Mouse (Mus musculus) megakaryocyte, adult 5-6 weeks (primary cell): ENCODE data around the gene Gpc6. TPM values are rescaled to one million over a fixed set of nuclear protein-coding genes. Genes with fewer than 3 reads are reported as not detected.

Experiments used
- ATAC-seq: 2 replicates; pipeline ENCODE4 v1.8.0; 2016; ENCODE audit warnings: mild to moderate bottlenecking, inconsistent platforms; ENCODE audit not compliant: poor library complexity, severe bottlenecking
- total RNA-seq, 2 experiments: library from RNA; stranded (forward) in 1 of 2; stranded (reverse) in 1 of 2; fragments of 153-499, 151-499 nt in 1 of 2; fragments of 221-1000, 200-1000 nt in 1 of 2; gene quantifications; 2 replicates each; pipeline versions ENCODE4 v1.2.3 to v1.2.4; 2015 to 2017

The Gpc6 gene
- total RNA-seq, 2 experiments from 2014 or later: 0.07 TPM; not detected in 1

DNA sequence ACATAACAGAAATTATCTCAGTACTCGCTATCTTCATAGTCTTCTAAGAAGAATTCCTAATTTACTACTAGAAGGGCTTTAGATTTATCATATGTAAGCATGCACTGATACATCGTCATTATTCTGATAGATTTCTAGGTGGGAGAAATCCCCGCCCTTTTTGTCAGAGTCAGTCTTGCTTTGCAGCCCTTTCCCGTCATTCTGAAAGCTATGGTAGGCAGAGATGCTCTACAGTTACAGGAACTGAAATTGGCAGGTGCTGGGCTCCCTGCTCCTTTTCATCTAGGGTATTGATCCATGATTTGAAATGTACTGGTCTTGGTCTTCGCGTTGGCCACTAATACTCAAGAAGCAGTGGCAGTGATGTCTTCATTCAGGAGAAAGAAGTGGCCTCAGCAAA is 22.3 kb downstream of the Gpc6 start:
- ATAC-seq: no peak

DNA sequence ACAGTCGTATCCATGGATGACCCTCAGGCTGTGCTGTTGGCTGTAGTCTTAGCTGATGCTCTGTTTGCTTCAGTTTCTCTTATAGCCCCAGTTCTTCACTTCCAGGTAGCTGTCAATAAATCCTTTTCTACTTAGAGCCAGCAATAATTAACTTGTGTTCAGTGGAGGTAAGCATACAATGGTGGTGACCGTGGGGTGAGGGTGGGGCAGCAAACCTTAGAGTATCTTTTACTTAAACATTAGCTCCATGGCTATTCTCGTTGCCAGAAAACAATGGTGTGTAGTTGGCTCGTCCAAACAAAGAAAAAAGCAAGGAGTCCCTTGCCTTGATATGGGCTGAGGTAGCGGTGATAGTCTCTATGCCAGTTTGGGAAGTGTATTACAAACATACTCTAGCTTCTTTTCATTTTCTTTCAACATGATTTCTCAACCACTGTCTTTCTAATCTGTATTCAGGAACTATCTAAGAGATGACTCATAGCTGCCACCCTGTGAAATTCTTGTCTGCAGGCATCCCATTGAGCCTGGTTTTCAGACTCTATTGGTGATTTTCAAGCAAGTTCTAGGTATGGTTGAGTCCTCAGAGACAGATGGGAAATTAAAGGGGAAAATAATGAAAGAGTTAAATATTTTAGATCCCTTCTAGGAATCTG is 22.9 kb downstream of the Gpc6 start:
- no peak for ATAC-seq

DNA sequence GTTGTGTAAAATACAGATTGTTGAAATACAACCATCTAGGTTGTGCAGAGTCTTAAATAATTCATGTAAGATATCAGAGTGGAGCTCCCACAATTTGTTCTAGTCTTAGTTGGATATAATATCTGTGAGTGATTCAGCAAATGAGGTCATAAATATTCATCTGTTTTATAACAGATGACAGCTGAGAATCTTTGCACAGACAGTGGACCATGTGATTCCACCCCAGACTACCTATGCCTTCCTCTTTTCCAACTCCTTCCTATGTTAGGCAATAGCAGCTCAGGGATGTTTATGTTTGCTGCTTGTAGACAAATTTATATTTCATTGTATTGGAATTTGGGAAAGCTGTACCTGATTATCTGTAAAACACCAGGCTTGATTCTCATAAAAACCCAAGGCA is 32.0 kb downstream of the Gpc6 start:
- ATAC-seq: no peak

DNA sequence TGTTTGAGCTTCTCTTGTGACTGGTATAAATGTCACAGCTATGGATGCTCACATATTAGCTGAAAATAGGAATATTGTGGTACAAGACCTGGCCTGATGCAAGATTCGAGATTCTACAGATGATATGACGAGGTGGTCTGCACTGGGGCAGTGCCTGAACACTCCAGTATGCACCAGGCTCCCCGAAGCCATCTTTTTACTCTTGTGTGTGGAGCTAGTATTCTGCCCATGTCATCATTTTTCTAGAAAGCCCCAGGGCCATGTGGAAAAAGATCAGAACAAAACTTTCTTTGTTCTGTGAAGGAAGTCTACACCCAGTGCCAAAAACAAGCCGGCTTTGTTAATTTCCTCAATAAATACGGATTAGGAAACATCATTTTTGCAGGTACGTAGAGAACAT is 39.7 kb downstream of the Gpc6 start:
- no peak for ATAC-seq

DNA sequence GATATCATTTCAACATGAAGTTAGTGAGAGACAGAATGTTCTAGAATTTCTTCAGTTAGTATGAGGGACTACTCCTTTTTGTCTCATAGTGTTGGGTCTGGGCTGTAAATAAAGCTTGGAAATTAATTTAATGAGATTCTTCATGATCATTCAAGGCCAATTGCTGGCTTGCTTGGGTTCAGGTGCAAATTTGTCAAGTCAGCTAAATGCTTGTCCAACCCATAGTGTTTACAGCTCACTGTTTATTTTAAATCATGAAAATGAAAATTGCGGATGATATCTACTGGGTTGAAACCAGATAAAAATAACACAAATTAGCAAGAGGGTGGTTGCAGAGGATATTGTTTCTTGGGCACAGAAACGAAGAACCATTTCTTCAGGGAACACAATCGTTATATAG is 49.6 kb downstream of the Gpc6 start:
- no peak for ATAC-seq

DNA sequence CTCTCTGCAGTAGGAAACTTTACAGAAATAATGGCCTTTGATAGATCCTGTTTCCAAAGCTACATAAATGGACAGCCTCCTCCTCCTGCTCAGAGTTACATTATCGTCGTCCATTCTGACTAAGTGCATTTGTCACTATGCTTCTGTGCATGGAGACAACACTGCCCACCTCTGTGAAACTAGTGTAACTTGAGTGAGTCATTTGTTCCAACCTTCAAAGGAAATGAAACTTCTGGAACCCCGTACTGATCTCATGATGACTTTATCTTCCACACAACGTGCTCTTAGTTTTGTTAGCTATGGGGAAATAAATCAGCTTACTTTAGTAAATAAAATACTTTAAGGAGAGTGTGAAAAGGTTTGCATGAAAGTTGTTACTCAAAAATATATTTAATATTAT is 50.1 kb downstream of the Gpc6 start:
- ATAC-seq: no peak

DNA sequence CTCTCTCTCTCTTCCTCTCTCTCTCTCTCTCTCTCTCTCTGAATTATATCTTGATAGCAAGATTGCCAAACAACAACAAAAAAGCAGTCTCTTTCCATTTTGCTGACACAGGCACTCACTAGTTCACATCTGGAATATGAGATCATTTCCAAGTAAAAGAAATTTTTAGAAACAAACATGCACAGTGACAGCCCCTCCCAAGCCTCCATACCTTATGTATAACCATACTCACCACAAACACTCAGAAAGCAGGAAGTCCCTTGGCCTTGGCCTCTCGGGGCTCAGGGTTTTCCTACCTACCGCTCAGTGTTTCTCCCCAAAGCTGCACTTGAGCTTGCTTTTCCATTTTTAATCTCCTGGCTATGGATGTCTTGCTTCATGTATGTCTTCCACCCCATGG is 52.1 kb downstream of the Gpc6 start:
- ATAC-seq: no peak

DNA sequence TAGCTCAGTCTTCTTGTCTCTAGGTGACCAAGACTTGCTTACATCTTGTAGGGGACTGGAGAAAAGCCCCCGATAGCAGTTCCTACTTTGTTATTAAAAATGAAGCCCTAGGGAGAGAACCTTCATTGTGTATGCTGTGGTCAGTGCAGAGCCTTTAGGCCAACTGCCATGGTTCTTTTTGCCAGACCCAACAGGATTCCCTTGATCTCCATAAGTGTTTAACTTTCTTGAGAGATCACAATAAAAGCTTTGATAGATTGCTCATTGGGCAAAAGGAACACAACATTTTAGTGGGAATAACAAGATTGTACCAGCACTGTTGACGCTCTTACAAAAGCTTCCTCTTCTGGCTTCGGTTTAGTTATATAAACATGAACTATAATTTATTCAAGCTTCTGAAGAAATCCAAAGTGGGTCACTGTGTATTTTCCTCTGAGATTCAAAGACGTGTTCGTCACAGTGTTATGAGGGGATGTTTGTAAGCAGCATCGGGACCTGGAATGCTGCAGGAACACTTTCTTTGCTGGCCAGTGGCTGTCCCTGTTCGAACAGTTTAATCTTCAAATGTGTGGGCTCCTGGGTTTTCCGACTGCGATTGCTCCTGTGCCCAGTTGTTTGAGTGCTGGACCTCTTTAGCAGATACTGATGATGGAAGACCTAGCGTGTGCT is 54.7 kb downstream of the Gpc6 start:
- no peak for ATAC-seq

DNA sequence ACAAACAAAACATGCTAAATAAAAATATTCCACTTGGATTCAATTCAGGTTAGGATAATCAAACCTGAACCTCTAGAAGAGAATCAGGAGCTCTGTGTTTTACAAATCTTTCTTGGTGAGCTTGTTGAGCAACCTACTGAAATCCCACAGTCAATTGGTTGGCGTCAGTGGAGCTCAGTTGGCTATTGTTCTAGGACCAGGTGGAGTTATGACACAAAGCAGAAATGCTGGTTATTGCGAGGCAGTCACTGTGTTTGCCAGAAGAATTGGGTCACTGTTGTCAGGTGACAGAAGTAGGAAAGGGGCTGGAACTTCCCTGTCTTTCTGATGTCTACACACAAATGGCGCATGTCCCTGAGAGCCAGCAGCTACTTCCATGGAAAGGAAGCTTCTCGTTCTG is 56.6 kb downstream of the Gpc6 start:
- no peak for ATAC-seq

DNA sequence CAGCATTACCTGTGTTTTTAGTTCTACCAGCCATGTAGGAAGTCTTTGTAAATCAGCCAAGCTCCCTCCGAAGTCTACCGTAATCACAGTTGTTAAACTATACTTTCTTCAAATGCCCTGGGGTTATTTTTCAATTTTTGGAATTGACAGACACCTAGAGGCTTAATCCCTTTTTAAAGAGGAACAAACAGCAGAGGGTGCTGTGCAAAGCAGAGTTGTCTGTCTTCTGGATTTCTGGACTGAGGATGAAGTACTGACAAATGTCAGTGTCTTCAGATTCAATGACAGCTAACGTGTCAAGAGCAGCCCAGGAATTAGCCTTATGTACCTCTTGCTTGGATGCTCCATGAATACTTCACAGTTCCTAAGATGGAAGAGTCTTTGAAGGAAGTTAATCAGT is 62.2 kb downstream of the Gpc6 start:
- no peak for ATAC-seq

DNA sequence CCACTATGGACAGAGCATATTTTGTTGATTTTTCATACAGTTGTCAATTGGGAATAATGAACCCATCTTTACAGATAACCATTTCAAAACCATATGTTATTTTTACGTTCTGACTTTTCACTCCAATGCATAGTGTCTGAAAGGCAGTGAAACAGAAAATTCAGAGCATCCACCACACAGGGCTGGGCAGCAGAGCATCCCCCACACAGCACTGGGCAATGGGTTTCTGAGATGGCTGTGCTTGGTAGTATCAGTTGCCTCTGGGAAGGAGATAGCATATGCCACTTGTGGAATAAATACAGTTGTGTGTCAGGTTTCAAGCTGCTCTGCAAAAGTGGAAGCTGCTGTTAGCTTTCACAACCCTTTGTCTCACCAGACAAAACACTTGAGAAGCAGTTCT is 75.3 kb downstream of the Gpc6 start:
- ATAC-seq: no peak

DNA sequence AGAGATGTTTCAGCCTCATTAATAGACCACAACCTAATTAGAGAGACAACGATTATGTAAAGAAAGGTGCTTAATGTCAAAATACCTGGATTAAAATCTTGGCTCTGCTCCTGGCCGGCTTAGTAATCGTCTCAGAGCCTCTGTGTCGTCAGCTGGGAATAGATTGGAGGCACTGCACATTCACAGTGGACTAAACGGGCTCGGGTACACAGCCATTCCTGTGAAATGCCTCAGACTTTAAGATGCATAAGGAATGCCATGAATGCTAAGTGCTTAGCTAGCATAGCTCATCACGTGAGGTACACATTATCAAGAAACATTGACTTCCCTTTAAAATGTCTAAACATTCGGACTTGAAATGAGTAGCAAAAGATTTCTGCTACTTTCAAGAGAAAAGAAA is 77.2 kb downstream of the Gpc6 start:
- no peak for ATAC-seq

DNA sequence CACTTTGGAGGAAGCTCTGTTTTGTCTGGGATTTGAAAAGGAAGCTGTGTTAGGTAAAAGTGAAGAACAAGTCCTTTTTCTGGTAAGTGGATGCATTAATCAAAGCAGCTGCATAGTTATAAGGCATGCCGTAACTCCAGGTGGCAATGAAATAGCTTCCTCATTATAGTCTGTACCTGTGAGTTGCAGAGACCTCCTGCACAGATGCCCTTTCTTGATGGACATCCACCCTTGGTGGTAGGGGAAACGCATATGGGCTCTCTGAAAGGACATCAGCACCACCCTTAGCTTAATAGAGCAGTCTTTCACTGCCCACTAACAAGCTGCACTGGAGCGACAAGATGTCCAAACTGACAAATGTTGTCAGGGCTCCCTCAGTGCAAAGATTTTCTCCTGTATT is 83.7 kb downstream of the Gpc6 start:
- ATAC-seq: no peak

DNA sequence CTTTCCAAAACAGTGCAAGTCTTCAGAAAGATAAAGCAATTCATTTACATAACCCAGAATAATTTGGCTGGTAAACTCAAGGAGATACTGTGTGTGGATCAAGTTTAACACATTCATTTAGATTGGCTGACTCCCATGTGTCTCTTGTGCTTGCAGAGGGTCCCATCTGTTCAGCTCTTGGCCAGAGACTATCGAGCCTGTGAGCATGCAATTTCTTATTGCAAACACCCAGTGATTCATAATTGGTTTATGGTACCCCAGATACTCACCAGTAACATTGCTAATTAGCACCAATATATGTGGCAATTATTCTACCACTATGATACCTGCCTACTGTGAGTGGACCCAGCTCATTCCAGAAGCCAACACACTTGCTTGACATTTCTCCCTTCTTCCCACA is 87.9 kb downstream of the Gpc6 start:
- ATAC-seq: no peak

DNA sequence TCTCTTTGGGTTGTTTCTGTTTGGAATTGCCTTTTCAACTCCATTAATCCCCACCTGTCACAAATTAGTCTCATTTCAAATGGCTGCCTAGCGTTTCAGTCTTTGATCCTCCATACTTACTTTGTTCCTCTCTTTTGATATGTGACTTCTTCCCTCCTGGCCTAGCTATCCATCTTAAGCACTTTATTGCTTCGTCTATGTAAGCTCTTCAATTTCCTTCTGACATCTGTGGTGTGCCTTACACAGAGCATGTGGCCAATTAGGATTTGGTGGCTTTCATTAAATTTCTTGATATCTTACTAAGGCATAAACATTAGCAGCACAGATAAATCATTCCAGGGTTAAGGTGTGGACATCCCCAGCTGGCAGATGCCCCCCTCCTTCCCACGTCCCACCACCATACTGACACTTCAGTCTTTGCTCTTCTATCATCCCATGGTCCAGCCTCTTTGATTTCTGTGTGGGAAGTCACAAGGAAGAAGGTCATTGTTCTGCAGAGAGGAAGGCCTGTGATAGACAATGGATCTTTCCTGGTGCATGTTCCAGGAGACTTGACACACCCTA is 88.5 kb downstream of the Gpc6 start:
- ATAC-seq: no peak

DNA sequence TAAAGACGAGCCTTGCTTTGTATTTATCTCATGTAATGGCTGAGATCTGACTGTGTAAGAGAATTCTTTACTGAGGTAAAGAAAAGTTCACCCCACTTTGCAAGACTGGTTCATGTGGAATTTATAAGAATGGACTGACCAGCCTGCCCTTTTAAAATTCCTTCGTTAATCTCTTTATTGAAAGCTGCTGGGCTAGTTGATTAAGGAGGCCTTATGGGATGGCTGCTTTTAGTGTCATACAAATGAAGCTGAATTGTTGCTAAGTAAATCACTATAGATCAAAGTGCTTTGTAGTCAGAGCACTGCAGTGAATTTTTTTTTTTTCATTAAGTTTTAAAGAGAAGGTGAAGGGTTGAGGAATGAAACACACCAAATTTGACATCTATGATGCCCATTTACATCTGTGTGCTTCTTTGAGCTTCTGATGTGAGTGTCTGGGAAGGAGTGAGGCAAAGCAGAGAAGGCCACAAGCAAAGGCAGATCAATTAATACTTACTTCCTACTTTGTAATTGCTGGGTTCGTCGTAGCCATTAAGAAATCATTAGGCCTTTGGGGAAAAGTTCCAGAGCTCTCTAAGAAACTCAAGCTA is 90.3 kb downstream of the Gpc6 start:
- no peak for ATAC-seq

DNA sequence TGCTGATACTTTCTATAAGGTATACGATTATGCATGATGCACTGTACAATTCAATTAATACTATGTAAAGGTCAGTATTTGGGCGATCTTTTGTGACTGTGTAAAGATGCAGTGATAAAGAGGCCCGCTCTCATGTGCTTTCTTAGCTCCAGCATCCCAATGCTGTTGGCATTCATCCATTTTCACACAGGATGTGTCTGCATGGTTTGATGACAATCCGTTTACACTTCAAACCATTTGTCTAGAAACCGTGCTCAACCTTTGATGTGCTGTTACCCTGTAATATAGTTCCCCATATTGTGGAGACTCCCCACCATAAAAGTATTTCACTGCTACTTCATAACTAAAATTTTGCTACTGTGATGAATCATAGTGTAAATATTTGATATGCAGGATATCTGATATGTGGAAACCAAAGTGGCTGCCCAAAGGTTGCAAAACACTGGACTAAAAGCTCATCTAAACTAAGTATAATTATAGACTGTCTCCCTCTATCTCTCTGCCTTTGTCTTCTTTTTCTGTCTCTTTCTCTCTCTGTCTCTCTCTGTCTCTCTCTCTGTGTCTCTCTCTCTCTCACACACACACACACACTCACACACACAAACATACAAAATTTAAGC is 97.2 kb downstream of the Gpc6 start:
- no peak for ATAC-seq

DNA sequence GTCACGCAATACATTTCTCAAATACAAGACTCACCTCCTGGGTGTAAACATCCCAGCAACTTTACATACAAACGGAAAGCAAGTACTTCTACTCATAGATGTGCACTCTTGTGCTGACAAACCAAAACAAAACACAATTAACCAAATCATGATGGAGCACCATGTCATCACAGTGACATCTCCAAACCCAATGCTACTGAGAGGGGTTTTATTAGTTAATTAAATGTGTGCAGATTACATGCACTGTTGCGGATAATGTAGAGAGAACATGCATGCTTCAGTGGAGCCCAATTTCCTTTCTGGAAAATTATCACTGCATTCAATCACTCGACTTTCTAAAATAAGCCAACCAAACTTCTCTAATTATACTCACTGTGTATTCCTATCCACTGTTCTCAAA is 109.0 kb downstream of the Gpc6 start:
- ATAC-seq: no peak

DNA sequence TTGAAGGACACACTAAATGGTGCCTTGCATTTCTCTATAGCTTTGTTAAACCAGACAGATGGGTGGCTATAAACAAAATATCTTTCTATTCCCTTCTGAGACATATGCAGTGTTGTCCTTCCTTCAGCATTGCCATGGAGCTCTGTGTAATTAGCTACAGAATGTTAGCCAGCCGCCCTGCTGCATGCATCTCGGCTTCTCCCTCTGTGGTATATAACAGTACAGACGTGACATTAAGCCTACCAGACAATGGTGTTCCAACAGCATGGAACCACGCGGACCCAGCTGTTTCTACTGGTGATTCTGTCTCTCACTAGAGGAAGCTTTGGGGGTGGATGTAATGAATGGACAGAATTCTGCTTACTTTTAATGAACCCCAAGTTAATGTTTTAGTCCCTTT is 115.9 kb downstream of the Gpc6 start:
- ATAC-seq: no peak

DNA sequence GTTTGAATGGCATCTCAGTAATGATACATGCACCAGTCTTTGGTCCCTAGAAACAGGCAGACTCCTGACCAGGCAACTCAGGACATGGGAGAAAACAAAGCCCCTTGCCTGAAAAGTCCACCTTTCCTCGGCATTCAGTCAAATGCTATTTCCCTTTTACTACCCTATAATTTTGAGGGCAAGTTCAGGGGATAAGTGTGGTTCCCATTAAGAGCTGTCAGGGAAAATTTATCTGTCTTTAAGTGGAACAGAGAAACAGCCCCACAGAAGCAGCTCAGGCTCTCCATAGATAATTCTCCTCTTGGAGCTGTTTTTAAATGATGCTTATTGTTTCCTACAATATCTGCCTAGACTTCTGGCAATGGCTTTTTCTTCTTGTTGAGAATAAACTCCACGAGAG is 123.8 kb downstream of the Gpc6 start:
- ATAC-seq: no peak

DNA sequence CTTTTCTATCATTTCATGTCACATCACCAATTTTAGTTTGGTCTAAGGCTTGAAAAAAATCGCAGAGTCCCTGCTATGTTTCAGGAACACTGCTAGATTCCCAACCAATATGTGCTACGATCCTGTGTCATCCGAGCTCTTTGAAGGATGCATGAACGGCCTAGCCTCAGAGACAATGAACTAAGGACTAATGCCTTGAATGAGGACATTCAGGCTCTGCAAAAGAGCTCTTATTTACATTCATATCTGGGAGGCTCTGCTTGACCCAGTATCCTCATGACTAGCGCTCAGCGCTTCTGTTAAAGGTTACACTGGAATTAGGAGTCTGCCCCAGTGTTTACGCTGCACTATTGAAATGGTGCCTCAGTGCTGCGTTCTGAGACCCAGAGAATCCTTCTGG is 125.8 kb downstream of the Gpc6 start:
- no peak for ATAC-seq

DNA sequence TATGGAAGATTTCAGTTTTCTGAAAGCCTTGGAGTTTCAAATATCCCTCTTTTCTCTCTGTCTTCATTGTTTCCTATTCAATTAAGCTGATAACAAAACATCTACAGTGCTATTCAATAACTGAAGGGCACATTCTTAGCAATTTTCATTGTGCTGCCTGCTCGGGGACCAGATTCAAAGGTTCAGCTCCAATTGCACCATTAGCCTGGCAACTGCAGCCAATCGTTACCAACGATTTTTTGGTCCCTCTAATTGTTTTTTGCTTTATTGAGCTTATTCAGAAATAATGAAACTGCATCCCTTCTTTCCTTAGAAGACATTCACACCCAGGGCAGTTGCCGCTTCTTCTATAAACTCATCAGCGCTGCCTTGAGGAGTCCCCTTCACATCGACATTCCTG is 128.2 kb downstream of the Gpc6 start:
- ATAC-seq: no peak
